ENCODE assay signal across 8 mouse cellular contexts in genomic region chr1:171220871-171221270, GRCm38 (mm10). TPM values are rescaled to one million over a fixed set of nuclear protein-coding genes. Genes with fewer than 3 reads are reported as not detected.
A peak's percentile ranks its signal among the peaks of the same experiment; 100 is the strongest.
DNase-seq lines count a peak whose midpoint lies in the region; ATAC-seq lines count a peak whose summit lies in the region.

No protein-coding gene starts in this region.

- H3K9ac ChIP-seq in midbrain, embryonic 11.5 days (ENCODE audit: low read length) = no peak overlapping the region

- 10% methylated on average over 10 of the region's 10 CpGs for WGBS in midbrain, embryonic 11.5 days

- peak; percentile 90 for DNase-seq in adrenal gland, postnatal 10 days
- peak; percentile 78 for DNase-seq in embryo, embryonic 9.5 days (ENCODE audit: extremely low spot score)
- peak; percentile 63 to 83 for DNase-seq in gastrocnemius, postnatal 4 days (ENCODE audit: low spot score in 2 of 2)
- DNase-seq in kidney, adult 11 months = peak; percentile 75
- DNase-seq in left cerebral cortex, postnatal 4 days = peak; percentile 87
- DNase-seq in midbrain, embryonic 11.5 days (ENCODE audit: low spot score, missing footprints) = peak; percentile 94
- DNase-seq in skeletal muscle tissue, adult 2 months (ENCODE audit: low read depth, low spot score) = peak; percentile 83

- peaks cover 5% of the 10 kb centered on the region; the same call in 1 of the 2 replicates for H3K36me3 ChIP-seq in midbrain, embryonic 11.5 days (ENCODE audit: control insufficient read depth, insufficient read depth, low read length)

- peak; percentile 31 for ATAC-seq in midbrain, embryonic 11.5 days (ENCODE audit: low FRiP score)
- ATAC-seq in inflammation-experienced regulatory T-cells, adult 6 months = no peak

- H3K4me1 ChIP-seq in midbrain, embryonic 11.5 days (ENCODE audit: control insufficient read depth, insufficient read depth, low read length) = peaks cover 11% of the 10 kb centered on the region

- peak overlapping the region; percentile 46; the same call in 1 of the 2 replicates for H3K4me3 ChIP-seq in midbrain, embryonic 11.5 days (ENCODE audit: low read depth, low read length)

- H3K9me3 ChIP-seq in midbrain, embryonic 11.5 days (ENCODE audit: control insufficient read depth, low read length) = no peaks in the 10 kb centered on the region

- H3K4me2 ChIP-seq in midbrain, embryonic 11.5 days = peak overlapping the region; percentile 85

- no peaks in the 10 kb centered on the region for H3K27me3 ChIP-seq in midbrain, embryonic 11.5 days (ENCODE audit: control insufficient read depth, insufficient read depth, low read length)

- no peak overlapping the region for H3K27ac ChIP-seq in midbrain, embryonic 11.5 days (ENCODE audit: low read depth, low read length)

- intact Hi-C loops in left cerebral cortex, postnatal 4 days (cut with DNase I) = loop anchor here (2.0 kb wide), 1 partner anchor 100 kb away; no protein-coding TSS in a partner anchor

RNA-seq across cellular contexts. Expression of gene Tomm40l, which starts 1.4 kb away (rescaled TPM):
- 10 to 100 TPM; 46.9 to 58.1 TPM for total RNA-seq in adrenal gland, postnatal 10 days (2021)
- 10 to 100 TPM; 33.4 to 39.7 TPM for total RNA-seq in gastrocnemius, postnatal 4 days (2021)
- total RNA-seq in left cerebral cortex, postnatal 4 days (2021) = 10 to 100 TPM; 50.7 to 56.9 TPM
- polyA plus RNA-seq in midbrain, embryonic 11.5 days (2014; fragmentation: Nextera tagmentation; extraction: Ambion mirVana) = 24.0 and 24.7 TPM in 2 replicates
- 10 to 100 TPM; 24.1 to 34.6 (median 28.7) TPM for polyA plus RNA-seq in inflammation-experienced regulatory T-cells, adult 6 months (2017; shearing (Covaris generic))

RNA-seq across cellular contexts. Expression of gene Apoa2, which starts 4.0 kb away (rescaled TPM):
- total RNA-seq in adrenal gland, postnatal 10 days (2021) = 1,000 to 10,000 TPM; 1,052 to 2,650 TPM
- 10 to 100 TPM in 1 of 2 experiments, 1 to 10 TPM in 1; 2.1 to 13.8 TPM for total RNA-seq in gastrocnemius, postnatal 4 days (2021)
- total RNA-seq in left cerebral cortex, postnatal 4 days (2021) = 1 to 10 TPM; 2.6 to 3.0 TPM
- polyA plus RNA-seq in midbrain, embryonic 11.5 days (2014; fragmentation: Nextera tagmentation; extraction: Ambion mirVana) = 2.1 and 3.7 TPM in 2 replicates
- not detected for polyA plus RNA-seq in inflammation-experienced regulatory T-cells, adult 6 months (2017; shearing (Covaris generic))

RNA-seq across cellular contexts. Expression of gene Nr1i3, which starts 7.1 kb away (rescaled TPM):
- total RNA-seq in adrenal gland, postnatal 10 days (2021) = 10 to 100 TPM; 13.4 to 29.4 TPM
- under 1 TPM in 1 of 2 experiments, not detected in 1; 0.29 TPM for total RNA-seq in gastrocnemius, postnatal 4 days (2021)
- not detected for total RNA-seq in left cerebral cortex, postnatal 4 days (2021)
- polyA plus RNA-seq in midbrain, embryonic 11.5 days (2014; fragmentation: Nextera tagmentation; extraction: Ambion mirVana) = 0.10 and 0.18 TPM in 2 replicates
- under 1 TPM; 0.39 to 0.75 (median 0.75) TPM for polyA plus RNA-seq in inflammation-experienced regulatory T-cells, adult 6 months (2017; shearing (Covaris generic))

RNA-seq across cellular contexts. Expression of gene Fcer1g, which starts 13.3 kb away (rescaled TPM):
- 10 to 100 TPM; 14.4 to 19.2 TPM for total RNA-seq in adrenal gland, postnatal 10 days (2021)
- 10 to 100 TPM; 18.7 to 28.7 TPM for total RNA-seq in gastrocnemius, postnatal 4 days (2021)
- total RNA-seq in left cerebral cortex, postnatal 4 days (2021) = 1 to 10 TPM; 7.1 to 8.0 TPM
- polyA plus RNA-seq in midbrain, embryonic 11.5 days (2014; fragmentation: Nextera tagmentation; extraction: Ambion mirVana) = 25.5 and 27.3 TPM in 2 replicates
- polyA plus RNA-seq in inflammation-experienced regulatory T-cells, adult 6 months (2017; shearing (Covaris generic)) = 10 to 100 TPM in 1 of 3 experiments, not detected in 2; 10.7 TPM

RNA-seq across cellular contexts. Expression of gene Pcp4l1, which starts 24.8 kb away (rescaled TPM):
- 10 to 100 TPM; 28.0 to 30.7 TPM for total RNA-seq in adrenal gland, postnatal 10 days (2021)
- 10 to 100 TPM in 1 of 2 experiments, 1 to 10 TPM in 1; 7.5 to 11.7 TPM for total RNA-seq in gastrocnemius, postnatal 4 days (2021)
- 10 to 100 TPM in 1 of 2 experiments, 1 to 10 TPM in 1; 9.0 to 11.3 TPM for total RNA-seq in left cerebral cortex, postnatal 4 days (2021)
- 30.1 and 32.0 TPM in 2 replicates for polyA plus RNA-seq in midbrain, embryonic 11.5 days (2014; fragmentation: Nextera tagmentation; extraction: Ambion mirVana)
- polyA plus RNA-seq in inflammation-experienced regulatory T-cells, adult 6 months (2017; shearing (Covaris generic)) = not detected

Comparison
In these comparisons a context has a peak if more than half of its experiments do, and no peak if none do; other contexts are left out.
1. RNA of gene Apoa2, which starts 4.0 kb away (total RNA-seq): 1,052 to 2,650 TPM in adrenal gland, postnatal 10 days; 2.1 to 13.8 TPM in gastrocnemius, postnatal 4 days and 2.6 to 3.0 TPM in left cerebral cortex, postnatal 4 days; every median in the first group is over 10 times any median in the second.
2. RNA of gene Nr1i3, which starts 7.1 kb away (total RNA-seq): 13.4 to 29.4 TPM in adrenal gland, postnatal 10 days; 0.29 TPM in gastrocnemius, postnatal 4 days and not detected in left cerebral cortex, postnatal 4 days; every median in the first group is over 10 times any median in the second.
3. Peak in every context shown above with its lines, with median percentiles within 50 percentile points of each other: DNase-seq.